Mouse (Mus musculus): Measurements from ENCODE around the gene Ddit4. TPM values are rescaled to one million over a fixed set of nuclear protein-coding genes. Genes with fewer than 3 reads are reported as not detected.

The Ddit4 gene
- total RNA-seq, 2 experiments from 2014 or later, result 59.7 to 80.6 TPM

- no peak for DNase-seq (ENCODE audit: low spot score in 2 of 2)
Measured at GRCm38 (mm10) chr10:59972999-59973398, 21.4 kb upstream of the Ddit4 start.

GRCm38 (mm10) chr10:59972534-59972933, 20.9 kb upstream of the Ddit4 start:
- no peak for DNase-seq (ENCODE audit: low spot score in 2 of 2)

- no peak for DNase-seq (ENCODE audit: low spot score in 2 of 2)
Measured at GRCm38 (mm10) chr10:59971813-59972212, 20.2 kb upstream of the Ddit4 start.

GRCm38 (mm10) chr10:59970450-59971062, 18.9 kb upstream of the Ddit4 start:
- DNase-seq (ENCODE audit: low spot score in 2 of 2), result no peak

- DNase-seq (ENCODE audit: low spot score in 2 of 2), result peak; percentile 24 to 57
Measured at GRCm38 (mm10) chr10:59969821-59970449, 18.3 kb upstream of the Ddit4 start.

- DNase-seq (ENCODE audit: low spot score in 2 of 2), result no peak
Measured at GRCm38 (mm10) chr10:59967309-59967942, 15.8 kb upstream of the Ddit4 start.

GRCm38 (mm10) chr10:59966743-59967142, 15.1 kb upstream of the Ddit4 start:
- no peak for DNase-seq (ENCODE audit: low spot score in 2 of 2)

- no peak for DNase-seq (ENCODE audit: low spot score in 2 of 2)
Measured at GRCm38 (mm10) chr10:59965788-59966187, 14.2 kb upstream of the Ddit4 start.

GRCm38 (mm10) chr10:59965362-59965695, 13.7 kb upstream of the Ddit4 start:
- DNase-seq (ENCODE audit: low spot score in 2 of 2), result no peak

- DNase-seq (ENCODE audit: low spot score in 2 of 2), result no peak
Measured at GRCm38 (mm10) chr10:59964504-59965361, 13.1 kb upstream of the Ddit4 start.

GRCm38 (mm10) chr10:59963609-59964008, 12.0 kb upstream of the Ddit4 start:
- DNase-seq (ENCODE audit: low spot score in 2 of 2), result no peak

GRCm38 (mm10) chr10:59959517-59959916, 7.9 kb upstream of the Ddit4 start:
- no peak for DNase-seq (ENCODE audit: low spot score in 2 of 2)

GRCm38 (mm10) chr10:59958458-59958857, 6.8 kb upstream of the Ddit4 start:
- no peak for DNase-seq (ENCODE audit: low spot score in 2 of 2)

GRCm38 (mm10) chr10:59957171-59958149, 5.8 kb upstream of the Ddit4 start:
- no peak for DNase-seq (ENCODE audit: low spot score in 2 of 2)

GRCm38 (mm10) chr10:59956681-59957080, 5.0 kb upstream of the Ddit4 start:
- no peak for DNase-seq (ENCODE audit: low spot score in 2 of 2)

- DNase-seq (ENCODE audit: low spot score in 2 of 2), result no peak
Measured at GRCm38 (mm10) chr10:59953564-59954039, 2.0 kb upstream of the Ddit4 start.

GRCm38 (mm10) chr10:59952781-59953563, 1.3 kb upstream of the Ddit4 start:
- no peak for DNase-seq (ENCODE audit: low spot score in 2 of 2)

GRCm38 (mm10) chr10:59952152-59952780, 632 bp upstream of the Ddit4 start:
- no peak for DNase-seq (ENCODE audit: low spot score in 2 of 2)

GRCm38 (mm10) chr10:59950716-59951191, 880 bp downstream of the Ddit4 start:
- peak in 1 of 2 experiments; percentile 68 for DNase-seq (ENCODE audit: low spot score in 2 of 2)

Measured in adrenal gland, postnatal 4 days (tissue).